Mouse (Mus musculus) MEL (cell line): ENCODE measurements around the gene Rtbdn. TPM values are rescaled to one million over a fixed set of nuclear protein-coding genes. Genes with fewer than 3 reads are reported as not detected.

Source experiments
- DNase-seq: peaks from one replicate; pipeline ENCODE4 v3.0.0; 2011; ENCODE audit warnings: low read depth, low spot score
- H3K27ac ChIP-seq: 2 replicates; pipeline ENCODE4 v1.5.1; 2012; ENCODE audit warnings: low read depth, mild to moderate bottlenecking, control low read depth, low read length, moderate library complexity; ENCODE audit not compliant: control insufficient read depth
- H3K27me3 ChIP-seq, 2 experiments: fragments of 150-350 bp in 1 of 2; sonication (generic) in 1 of 2; 2 replicates each; pipeline ENCODE4 v1.6.1; 2012; ENCODE audit warnings: low read length in 2 of 2, mild to moderate bottlenecking in 2 of 2, improper control_type of control experiment in 1 of 2, moderate library complexity in 1 of 2; ENCODE audit not compliant: insufficient read depth in 2 of 2, control insufficient read depth in 1 of 2
- H3K36me3 ChIP-seq, 2 experiments: 2 replicates each; pipeline ENCODE4 v1.6.1; 2012 to 2014; ENCODE audit warnings: low read length in 2 of 2, improper control_type of control experiment in 1 of 2, inconsistent platforms in 1 of 2, mild to moderate bottlenecking in 1 of 2; ENCODE audit not compliant: insufficient read depth in 2 of 2, control insufficient read depth in 1 of 2
- H3K4me1 ChIP-seq, 2 experiments: fragments of 150-350 bp in 1 of 2; sonication (generic) in 1 of 2; 2 replicates each; pipeline ENCODE4 v1.6.1; 2012; ENCODE audit warnings: low read length in 2 of 2, improper control_type of control experiment in 1 of 2, mild to moderate bottlenecking in 1 of 2; ENCODE audit not compliant: insufficient read depth in 2 of 2, control insufficient read depth in 1 of 2
- H3K4me3 ChIP-seq, 2 experiments: fragments of 150-350 bp in 1 of 2; sonication (generic) in 1 of 2; 2 replicates each; pipeline ENCODE4 v1.5.1; 2012; ENCODE audit warnings: low read depth in 2 of 2, low read length in 2 of 2, mild to moderate bottlenecking in 2 of 2, moderate library complexity in 2 of 2, control low read depth in 1 of 2, improper control_type of control experiment in 1 of 2; ENCODE audit not compliant: control insufficient read depth in 1 of 2, insufficient read depth in 1 of 2
- H3K79me2 ChIP-seq: 2 replicates; pipeline ENCODE4 v1.6.1; 2012; ENCODE audit warnings: mild to moderate bottlenecking, low read length, moderate library complexity; ENCODE audit not compliant: control insufficient read depth, poor library complexity, insufficient read depth
- H3K9ac ChIP-seq: 2 replicates; pipeline ENCODE4 v1.6.1; 2012; ENCODE audit warnings: low read depth, mild to moderate bottlenecking, control low read depth, low read length, moderate library complexity; ENCODE audit not compliant: control insufficient read depth, poor library complexity, severe bottlenecking
- H3K9me3 ChIP-seq: fragments of 150-350 bp; sonication (generic); replicated peaks from 2 replicates; pipeline ENCODE4 v1.6.1; 2012; ENCODE audit warnings: mild to moderate bottlenecking, low read length, improper control_type of control experiment, moderate library complexity; ENCODE audit not compliant: insufficient read depth
- BHLHE40 ChIP-seq: IDR thresholded peaks from 2 replicates; pipeline ENCODE4 v1.6.1; 2012; ENCODE audit warnings: low read depth, mild to moderate bottlenecking, inconsistent platforms, low read length, improper control_type of control experiment, borderline replicate concordance
- CHD1 ChIP-seq: IDR thresholded peaks from 2 replicates; pipeline ENCODE4 v1.6.1; 2012; ENCODE audit warnings: low read depth, mild to moderate bottlenecking, inconsistent platforms, low read length, improper control_type of control experiment
- CHD2 ChIP-seq: IDR thresholded peaks from 2 replicates; pipeline ENCODE4 v1.6.1; 2011; ENCODE audit warnings: low read length, improper control_type of control experiment
- E2F4 ChIP-seq: IDR thresholded peaks from 2 replicates; pipeline ENCODE4 v1.6.1; 2011; ENCODE audit warnings: low read depth, low read length, improper control_type of control experiment, borderline replicate concordance
- EP300 ChIP-seq, 2 experiments: IDR thresholded peaks; 2 replicates each; pipeline ENCODE4 v1.6.1; 2011; ENCODE audit warnings: improper control_type of control experiment in 2 of 2, low read length in 2 of 2, low read depth in 1 of 2, mild to moderate bottlenecking in 1 of 2
- ETS1 ChIP-seq: IDR thresholded peaks from 2 replicates; pipeline ENCODE4 v1.6.1; 2012; ENCODE audit warnings: low read depth, mild to moderate bottlenecking, inconsistent platforms, low read length, improper control_type of control experiment, moderate library complexity
- KAT2A ChIP-seq: conservative IDR thresholded peaks from 2 replicates; pipeline ENCODE4 v1.6.1; 2012; ENCODE audit warnings: low read depth, low read length, improper control_type of control experiment, inconsistent platforms
- MEF2A ChIP-seq: IDR thresholded peaks from 2 replicates; pipeline ENCODE4 v1.6.1; 2014; ENCODE audit warnings: low read depth, mild to moderate bottlenecking, inconsistent platforms, low read length, improper control_type of control experiment; ENCODE audit not compliant: poor library complexity, insufficient replicate concordance, severe bottlenecking; ENCODE audit errors: extremely low read depth
- MXI1 ChIP-seq: IDR thresholded peaks from 2 replicates; pipeline ENCODE4 v1.6.1; 2011; ENCODE audit warnings: mild to moderate bottlenecking, low read depth, low read length, improper control_type of control experiment
- MYB ChIP-seq: IDR thresholded peaks from 2 replicates; pipeline ENCODE4 v1.6.1; 2011; ENCODE audit warnings: mild to moderate bottlenecking, low read depth, low read length, improper control_type of control experiment
- MYC ChIP-seq: IDR thresholded peaks from 2 replicates; pipeline ENCODE4 v1.6.1; 2011; ENCODE audit warnings: low read depth, mild to moderate bottlenecking, low read length, improper control_type of control experiment, moderate library complexity
- NELFE ChIP-seq: IDR thresholded peaks from 2 replicates; pipeline ENCODE4 v1.6.1; 2011; ENCODE audit warnings: low read depth, low read length, improper control_type of control experiment
- NRF1 ChIP-seq: IDR thresholded peaks from 2 replicates; pipeline ENCODE4 v1.6.1; 2014; ENCODE audit warnings: low read depth, mild to moderate bottlenecking, inconsistent platforms, low read length, improper control_type of control experiment, moderate library complexity; ENCODE audit not compliant: poor library complexity, insufficient read depth, severe bottlenecking
- POLR2A ChIP-seq, 2 experiments: IDR thresholded peaks; 2 replicates each; pipeline ENCODE4 v1.6.1; 2011 to 2012; ENCODE audit warnings: low read length in 2 of 2, mild to moderate bottlenecking in 2 of 2, control low read depth in 1 of 2, improper control_type of control experiment in 1 of 2, low read depth in 1 of 2, moderate library complexity in 1 of 2; ENCODE audit not compliant: control insufficient read depth in 1 of 2, insufficient read depth in 1 of 2, poor library complexity in 1 of 2
- RAD21 ChIP-seq: IDR thresholded peaks from 2 replicates; pipeline ENCODE4 v1.6.1; 2011; ENCODE audit warnings: mild to moderate bottlenecking, low read depth, low read length, improper control_type of control experiment
- SIN3A ChIP-seq: IDR thresholded peaks from 2 replicates; pipeline ENCODE4 v1.6.1; 2012; ENCODE audit warnings: low read length, improper control_type of control experiment, inconsistent platforms
- SMC3 ChIP-seq: IDR thresholded peaks from 2 replicates; pipeline ENCODE4 v1.6.1; 2011; ENCODE audit warnings: low read depth, low read length, improper control_type of control experiment
- TBP ChIP-seq: IDR thresholded peaks from 2 replicates; pipeline ENCODE4 v1.8.0; 2011; ENCODE audit warnings: low read depth, low read length, improper control_type of control experiment
- TCF12 ChIP-seq: IDR thresholded peaks from 2 replicates; pipeline ENCODE4 v1.6.1; 2014; ENCODE audit warnings: low read depth, mild to moderate bottlenecking, inconsistent platforms, low read length, improper control_type of control experiment, moderate library complexity
- UBTF ChIP-seq: IDR thresholded peaks from 2 replicates; pipeline ENCODE4 v1.6.1; 2012; ENCODE audit warnings: low read depth, mild to moderate bottlenecking, inconsistent platforms, low read length, improper control_type of control experiment, moderate library complexity, borderline replicate concordance; ENCODE audit not compliant: insufficient read depth
- USF2 ChIP-seq, 2 experiments: IDR thresholded peaks; 2 replicates each; pipeline ENCODE4 v1.6.1; 2011 to 2012; ENCODE audit warnings: improper control_type of control experiment in 2 of 2, low read length in 2 of 2, borderline replicate concordance in 1 of 2, inconsistent platforms in 1 of 2, low read depth in 1 of 2, mild to moderate bottlenecking in 1 of 2; ENCODE audit not compliant: insufficient read depth in 1 of 2
- ZC3H11A ChIP-seq: IDR thresholded peaks from 2 replicates; pipeline ENCODE4 v1.6.1; 2012; ENCODE audit warnings: low read depth, mild to moderate bottlenecking, inconsistent platforms, low read length, improper control_type of control experiment
- ZKSCAN1 ChIP-seq: IDR thresholded peaks from 2 replicates; pipeline ENCODE4 v1.6.1; 2012; ENCODE audit warnings: low read depth, mild to moderate bottlenecking, inconsistent platforms, low read length, improper control_type of control experiment, moderate library complexity
- ZNF384 ChIP-seq: IDR thresholded peaks from 2 replicates; pipeline ENCODE4 v1.6.1; 2012; ENCODE audit warnings: low read depth, mild to moderate bottlenecking, inconsistent platforms, low read length, improper control_type of control experiment
- polyA plus RNA-seq, 2 experiments: library from polyadenylated mRNA; stranded (reverse) in 1 of 2; unstranded in 1 of 2; fragments of >175 nt in 1 of 2; fragments of >200 nt in 1 of 2; gene quantifications; 2 replicates each; pipeline versions ENCODE4 v1.2.1 to v1.2.4; 2012; ENCODE audit warnings: low replicate concordance in 2 of 2, low read depth in 1 of 2; ENCODE audit not compliant: insufficient read length in 2 of 2, insufficient read depth in 1 of 2, missing spikeins in 1 of 2
- total RNA-seq: library from RNA; depleted of rRNA; stranded (reverse); fragments of 300-350 nt; gene quantifications from 2 replicates; pipeline ENCODE4 v1.2.3, GENCODE M21; 2012

Gene Rtbdn
- total and polyA plus RNA-seq, 3 experiments = 0.08 to 0.11 TPM; not detected in 1

- Histone ChIP-seq H3K27me3 (no peaks in the 10 kb centered on the region), H3K79me2 (no peaks in the 10 kb centered on the region), H3K27ac (no peak overlapping the region), H3K9me3 (no peaks in the 10 kb centered on the region), H3K9ac (no peak overlapping the region), H3K4me3 (no peak overlapping the region), H3K4me1 (peaks cover 0 to 9% of the 10 kb centered on the region in 2 experiments; a peak in 3 of 4 replicates), H3K36me3 (no peaks in the 10 kb centered on the region)
- TF ChIP-seq MYC = no peak
- no peak for TF ChIP-seq SIN3A
- TF ChIP-seq ETS1 = no peak
- no peak for TF ChIP-seq UBTF
- no peak for TF ChIP-seq CHD1
- TF ChIP-seq POLR2A (IDR thresholded peaks at IDR 0.05; ENCODE audit: control insufficient read depth in 1 of 2, insufficient read depth in 1 of 2, low read depth in 1 of 2, low read length in 2 of 2, poor library complexity in 1 of 2) = no peak
- TF ChIP-seq USF2 (IDR thresholded peaks at IDR 0.05; ENCODE audit: borderline replicate concordance in 1 of 2, insufficient read depth in 1 of 2, low read depth in 1 of 2, low read length in 2 of 2) = no peak
- no peak for TF ChIP-seq RAD21
- no peak for TF ChIP-seq KAT2A
- TF ChIP-seq BHLHE40 = no peak
- TF ChIP-seq E2F4 = no peak
- no peak for TF ChIP-seq TBP
- TF ChIP-seq MYB = no peak
- TF ChIP-seq MEF2A = no peak
- no peak for TF ChIP-seq SMC3
- TF ChIP-seq TCF12 = no peak
- TF ChIP-seq ZC3H11A = no peak
- no peak for TF ChIP-seq NRF1
- DNase-seq = no peak
Observed at GRCm38 (mm10) chr8:84995680-84996079, 48.9 kb downstream of the Rtbdn start.

DNA sequence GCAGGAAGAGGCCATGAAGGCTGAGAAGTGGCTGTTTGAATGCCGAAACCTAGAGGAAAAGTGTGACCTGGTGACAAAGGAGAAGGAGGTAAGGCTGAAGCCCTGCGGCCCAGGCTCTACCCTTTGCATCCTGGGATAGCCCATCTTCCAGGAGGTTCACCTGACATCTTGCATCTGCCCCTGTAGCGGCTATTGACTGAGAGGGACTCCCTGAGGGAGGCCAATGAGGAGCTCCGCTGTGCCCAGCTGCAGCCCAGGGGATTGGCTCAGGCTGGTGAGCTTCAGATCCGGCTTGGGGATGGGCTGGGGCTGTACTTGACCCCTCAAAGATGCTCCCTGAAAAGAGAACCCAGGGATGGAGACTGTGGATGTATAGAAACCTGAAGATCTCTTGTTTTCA lies 50.2 kb downstream of the Rtbdn start:
- no peak for DNase-seq

More for the DNA sequence above, 50.2 kb downstream of the Rtbdn start:
- H3K9ac ChIP-seq = no peak overlapping the region
- H3K79me2 ChIP-seq = no peaks in the 10 kb centered on the region
- no peaks in the 10 kb centered on the region for H3K36me3 ChIP-seq
- H3K27me3 ChIP-seq = no peaks in the 10 kb centered on the region
- peaks cover 0 to 5% of the 10 kb centered on the region in 2 experiments; a peak in 1 of 4 replicates for H3K4me1 ChIP-seq
- H3K27ac ChIP-seq = no peak overlapping the region
- TF ChIP-seq ZKSCAN1 (no peak), NELFE (no peak), MEF2A (no peak), EP300 (IDR thresholded peaks at IDR 0.05; ENCODE audit: low read depth in 1 of 2, low read length in 2 of 2) (no peak), SMC3 (no peak), MXI1 (no peak), TBP (no peak), MYC (no peak), BHLHE40 (no peak), CHD2 (no peak), ZNF384 (no peak)
- no peak overlapping the region for H3K4me3 ChIP-seq
- no peaks in the 10 kb centered on the region for H3K9me3 ChIP-seq
